Mouse (Mus musculus) megakaryocyte, adult 5-6 weeks (primary cell): ENCODE data around the gene Chad. TPM values are rescaled to one million over a fixed set of nuclear protein-coding genes. Genes with fewer than 3 reads are reported as not detected.
A peak's percentile ranks its signal among the peaks of the same experiment; 100 is the strongest.

Source experiments
- ATAC-seq: 2 replicates; pipeline ENCODE4 v1.8.0; 2016; ENCODE audit warnings: mild to moderate bottlenecking, inconsistent platforms; ENCODE audit not compliant: poor library complexity, severe bottlenecking
- total RNA-seq, 2 experiments: library from RNA; stranded (forward) in 1 of 2; stranded (reverse) in 1 of 2; fragments of 153-499, 151-499 nt in 1 of 2; fragments of 221-1000, 200-1000 nt in 1 of 2; gene quantifications; 2 replicates each; pipeline versions ENCODE4 v1.2.3 to v1.2.4; 2015 to 2017

Gene Chad
- total RNA-seq (2015) (not detected in 2 replicates), total RNA-seq (2017) (not detected in 2 replicates)

GRCm38 (mm10) chr11:94564437-94565150 lies at the start of gene Chad:
TSS of gene Chad (plus strand) at chr11:94565047.
- peak; percentile 90 for ATAC-seq

GRCm38 (mm10) chr11:94521219-94521843 lies 43.5 kb upstream of the Chad start, which contains the start of gene Mycbpap:
TSS of gene Mycbpap (minus strand) at chr11:94521742.
- ATAC-seq = peak; percentile 84

GRCm38 (mm10) chr11:94526171-94526879 lies 38.5 kb upstream of the Chad start:
- no peak for ATAC-seq

- no peak for ATAC-seq
These were observed 36.0 kb upstream of the Chad start for GRCm38 (mm10) chr11:94528879-94529278.

- no peak for ATAC-seq
These were observed 31.7 kb upstream of the Chad start for GRCm38 (mm10) chr11:94533171-94533570.

GRCm38 (mm10) chr11:94538733-94539292 lies 26.0 kb upstream of the Chad start:
- ATAC-seq = no peak

- ATAC-seq = no peak
These were observed 25.1 kb upstream of the Chad start for GRCm38 (mm10) chr11:94539761-94540160.

- ATAC-seq = no peak
These were observed 22.4 kb upstream of the Chad start for GRCm38 (mm10) chr11:94542400-94542799.

GRCm38 (mm10) chr11:94543344-94543743 lies 21.5 kb upstream of the Chad start:
- ATAC-seq = no peak

- peak; percentile 66 for ATAC-seq
These were observed 20.9 kb upstream of the Chad start for GRCm38 (mm10) chr11:94543932-94544331.

- no peak for ATAC-seq
These were observed 20.4 kb upstream of the Chad start for GRCm38 (mm10) chr11:94544422-94544821.

- no peak for ATAC-seq
These were observed 18.5 kb upstream of the Chad start for GRCm38 (mm10) chr11:94546381-94546780.

- ATAC-seq = no peak
These were observed 17.6 kb upstream of the Chad start for GRCm38 (mm10) chr11:94547271-94547670.

GRCm38 (mm10) chr11:94548041-94548784 lies 16.6 kb upstream of the Chad start:
- ATAC-seq = peak; percentile 39

GRCm38 (mm10) chr11:94548888-94549690 lies 15.8 kb upstream of the Chad start, which contains the start of gene Rsad1:
TSS of gene Rsad1 (minus strand) at chr11:94549255.
- peak; percentile 89 for ATAC-seq

GRCm38 (mm10) chr11:94549691-94550441 lies 15.0 kb upstream of the Chad start:
- ATAC-seq = no peak

- ATAC-seq = no peak
These were observed 14.5 kb upstream of the Chad start for GRCm38 (mm10) chr11:94550442-94550744.

- no peak for ATAC-seq
These were observed 6.6 kb upstream of the Chad start for GRCm38 (mm10) chr11:94558226-94558625.

GRCm38 (mm10) chr11:94563383-94563782 lies 1.5 kb upstream of the Chad start:
- no peak for ATAC-seq
